Mouse (Mus musculus) forebrain, embryonic 10.5 days (tissue): ENCODE data around the gene Akap12. TPM values are rescaled to one million over a fixed set of nuclear protein-coding genes. Genes with fewer than 3 reads are reported as not detected.

Experiments
- DNase-seq: peaks from one replicate; pipeline ENCODE4 v3.0.0-alpha.2; 2017; ENCODE audit warnings: low spot score; ENCODE audit errors: extremely low spot score
- H3K27ac ChIP-seq: fragments of 300-500 bp; sonication (generic); 2 replicates; pipeline ENCODE4 v1.5.1; 2016; ENCODE audit warnings: mild to moderate bottlenecking
- H3K27me3 ChIP-seq: fragments of 300-500 bp; sonication (generic); 2 replicates; pipeline ENCODE4 v1.6.1; 2016; ENCODE audit warnings: mild to moderate bottlenecking; ENCODE audit not compliant: poor library complexity, severe bottlenecking
- H3K36me3 ChIP-seq: fragments of 300-500 bp; sonication (generic); replicated peaks from 2 replicates; pipeline ENCODE4 v1.6.1; 2016; ENCODE audit warnings: mild to moderate bottlenecking, moderate library complexity
- H3K4me1 ChIP-seq: fragments of 300-500 bp; sonication (generic); 2 replicates; pipeline ENCODE4 v1.6.1; 2016
- H3K4me3 ChIP-seq: fragments of 300-500 bp; sonication (generic); 2 replicates; pipeline ENCODE4 v1.5.1; 2016; ENCODE audit warnings: mild to moderate bottlenecking, moderate library complexity
- H3K9me3 ChIP-seq: fragments of 300-500 bp; sonication (generic); 2 replicates; pipeline ENCODE4 v1.6.1; 2016; ENCODE audit warnings: mild to moderate bottlenecking, moderate library complexity
- WGBS: fragments of 180-500 bp; shearing (Covaris S2); methylation state at CpG from one replicate; pipeline ENCODE4 v1.1.7; 2016; 5-methylcytosine and 5-hydroxymethylcytosine counted together
- polyA plus RNA-seq: library from polyadenylated mRNA; unstranded; fragments of >200 nt; fragmentation: Nextera tagmentation; extraction: Ambion mirVana; gene quantifications from 2 replicates; pipeline ENCODE4 v1.2.1, GENCODE M21; 2016

Akap12 gene
- polyA plus RNA-seq, 1 experiment from 2014 or later, result 29.1 TPM

- Histone ChIP-seq H3K4me3 (no peak overlapping the region), H3K4me1 (peaks cover 6% of the 10 kb centered on the region), H3K9me3 (no peaks in the 10 kb centered on the region), H3K27ac (no peak overlapping the region), H3K27me3 (no peaks in the 10 kb centered on the region), H3K36me3 (peaks cover 38% of the 10 kb centered on the region)
- DNase-seq, result no peak
- WGBS, result 49% methylated on average over 7 of the region's 7 CpGs
Observed at GRCm38 (mm10) chr10:4375267-4375666, 109.1 kb downstream of the Akap12 start.

GRCm38 (mm10) chr10:4376461-4376860 is 110.3 kb downstream of the Akap12 start:
- H3K27ac ChIP-seq, result no peak overlapping the region
- no peak overlapping the region for H3K4me3 ChIP-seq
- H3K27me3 ChIP-seq, result no peaks in the 10 kb centered on the region
- peaks cover 27% of the 10 kb centered on the region for H3K36me3 ChIP-seq
- no peaks in the 10 kb centered on the region for H3K9me3 ChIP-seq
- 86% methylated on average over 7 of the region's 7 CpGs for WGBS
- H3K4me1 ChIP-seq, result peaks cover 6% of the 10 kb centered on the region
- no peak for DNase-seq

- no peak overlapping the region for H3K4me3 ChIP-seq
- no peaks in the 10 kb centered on the region for H3K9me3 ChIP-seq
- 95% methylated on average over 7 of the region's 7 CpGs for WGBS
- H3K27ac ChIP-seq, result no peak overlapping the region
- H3K27me3 ChIP-seq, result no peaks in the 10 kb centered on the region
- peaks cover 6% of the 10 kb centered on the region for H3K4me1 ChIP-seq
- no peak for DNase-seq
- peaks cover 23% of the 10 kb centered on the region for H3K36me3 ChIP-seq
Observed at GRCm38 (mm10) chr10:4376931-4377330, 110.8 kb downstream of the Akap12 start.

- H3K36me3 ChIP-seq, result no peaks in the 10 kb centered on the region; the same call in 1 of the 2 replicates
- no peaks in the 10 kb centered on the region for H3K27me3 ChIP-seq
- 88% methylated on average over 5 of the region's 5 CpGs for WGBS
- no peak overlapping the region for H3K4me3 ChIP-seq
- H3K27ac ChIP-seq, result no peak overlapping the region
- H3K9me3 ChIP-seq, result no peaks in the 10 kb centered on the region
- H3K4me1 ChIP-seq, result peaks cover 6% of the 10 kb centered on the region
- no peak for DNase-seq
Observed at GRCm38 (mm10) chr10:4380748-4381147, 114.6 kb downstream of the Akap12 start.

GRCm38 (mm10) chr10:4384244-4384643 is 118.1 kb downstream of the Akap12 start:
- H3K27ac ChIP-seq, result no peak overlapping the region
- DNase-seq, result no peak
- no peaks in the 10 kb centered on the region for H3K9me3 ChIP-seq
- H3K4me1 ChIP-seq, result peaks cover 22% of the 10 kb centered on the region
- H3K27me3 ChIP-seq, result no peaks in the 10 kb centered on the region
- WGBS, result 93% methylated on average over 7 of the region's 7 CpGs
- no peaks in the 10 kb centered on the region for H3K36me3 ChIP-seq
- H3K4me3 ChIP-seq, result no peak overlapping the region

- Histone ChIP-seq H3K27me3 (no peaks in the 10 kb centered on the region), H3K4me1 (peaks cover 48% of the 10 kb centered on the region), H3K9me3 (no peaks in the 10 kb centered on the region), H3K4me3 (peak overlapping the region; percentile 95), H3K36me3 (peaks cover 5% of the 10 kb centered on the region), H3K27ac (peak overlapping the region; percentile 99)
- WGBS, result under 1% methylated on average over 73 of the region's 133 CpGs
- peak; percentile 92 for DNase-seq
Observed at GRCm38 (mm10) chr10:4386609-4387591, 120.7 kb downstream of the Akap12 start.

- Histone ChIP-seq H3K36me3 (peaks cover 13% of the 10 kb centered on the region), H3K4me1 (peaks cover 48% of the 10 kb centered on the region), H3K27me3 (no peaks in the 10 kb centered on the region), H3K4me3 (peak within 1 kb of the TSS; percentile 95), H3K9me3 (no peaks in the 10 kb centered on the region), H3K27ac (peak within 1 kb of the TSS; percentile 99)
- peak; percentile 68 for DNase-seq
- WGBS, result under 1% methylated on average over 78 of the region's 87 CpGs
Observed at GRCm38 (mm10) chr10:4387701-4388383, 121.7 kb downstream of the Akap12 start, which contains the start of gene Zbtb2. Gene Zbtb2 (minus strand): TSS chr10:4388108.

GRCm38 (mm10) chr10:4388384-4388745 is 122.2 kb downstream of the Akap12 start:
- WGBS, result under 1% methylated on average over 19 of the region's 19 CpGs

GRCm38 (mm10) chr10:4389036-4389435 is 122.9 kb downstream of the Akap12 start:
- Histone ChIP-seq H3K9me3 (no peaks in the 10 kb centered on the region), H3K36me3 (peaks cover 22% of the 10 kb centered on the region), H3K27me3 (no peaks in the 10 kb centered on the region), H3K27ac (0 out of 2 replicates have a peak overlapping the region, but pooled peaks have one; percentile 99), H3K4me3 (peak overlapping the region; percentile 95), H3K4me1 (peaks cover 44% of the 10 kb centered on the region)
- DNase-seq, result no peak
- WGBS, result 50% methylated on average over 10 of the region's 10 CpGs

More at GRCm38 (mm10) chr10:4388384-4388745, 122.2 kb downstream of the Akap12 start:
- no peaks in the 10 kb centered on the region for H3K9me3 ChIP-seq
- H3K4me1 ChIP-seq, result peaks cover 44% of the 10 kb centered on the region
- no peak for DNase-seq
- peak overlapping the region; percentile 95 for H3K4me3 ChIP-seq
- peak overlapping the region; percentile 99 for H3K27ac ChIP-seq
- peaks cover 18% of the 10 kb centered on the region for H3K36me3 ChIP-seq
- no peaks in the 10 kb centered on the region for H3K27me3 ChIP-seq

- WGBS, result 73% methylated on average over 5 of the region's 5 CpGs
Observed at GRCm38 (mm10) chr10:4389461-4390112, 123.4 kb downstream of the Akap12 start.

GRCm38 (mm10) chr10:4390550-4390949 is 124.4 kb downstream of the Akap12 start:
- 72% methylated on average over 2 of the region's 2 CpGs for WGBS
- Histone ChIP-seq H3K9me3 (no peaks in the 10 kb centered on the region), H3K27ac (no peak overlapping the region), H3K4me3 (no peak overlapping the region), H3K4me1 (peaks cover 44% of the 10 kb centered on the region), H3K36me3 (peaks cover 37% of the 10 kb centered on the region), H3K27me3 (no peaks in the 10 kb centered on the region)
- DNase-seq, result no peak

More at GRCm38 (mm10) chr10:4389461-4390112, 123.4 kb downstream of the Akap12 start:
- no peak for DNase-seq
- peaks cover 28% of the 10 kb centered on the region for H3K36me3 ChIP-seq
- H3K4me3 ChIP-seq, result peak overlapping the region; percentile 95
- no peaks in the 10 kb centered on the region for H3K27me3 ChIP-seq
- H3K27ac ChIP-seq, result no peak overlapping the region
- H3K4me1 ChIP-seq, result peaks cover 44% of the 10 kb centered on the region
- no peaks in the 10 kb centered on the region for H3K9me3 ChIP-seq

- DNase-seq, result no peak
Observed at GRCm38 (mm10) chr10:4391076-4391475, 124.9 kb downstream of the Akap12 start.

More at GRCm38 (mm10) chr10:4391076-4391475, 124.9 kb downstream of the Akap12 start:
- H3K27me3 ChIP-seq, result no peaks in the 10 kb centered on the region
- 83% methylated on average over 5 of the region's 5 CpGs for WGBS
- H3K4me1 ChIP-seq, result peaks cover 39% of the 10 kb centered on the region
- H3K27ac ChIP-seq, result no peak overlapping the region
- no peak overlapping the region for H3K4me3 ChIP-seq
- peaks cover 43% of the 10 kb centered on the region for H3K36me3 ChIP-seq
- H3K9me3 ChIP-seq, result no peaks in the 10 kb centered on the region
